Mouse (Mus musculus): ENCODE measurements around the gene Ccl5.

The Ccl5 gene

GRCm38 (mm10) chr11:83530360-83530759 lies at the start of gene Ccl5:
Gene Ccl5, minus strand, starts transcription at chr11:83530518.
- peak; percentile 39 for DNase-seq (ENCODE audit: low read depth, low spot score)

- no peak for DNase-seq (ENCODE audit: low read depth, low spot score)
These were observed 48.7 kb upstream of the Ccl5 start for GRCm38 (mm10) chr11:83578999-83579398.

DNA sequence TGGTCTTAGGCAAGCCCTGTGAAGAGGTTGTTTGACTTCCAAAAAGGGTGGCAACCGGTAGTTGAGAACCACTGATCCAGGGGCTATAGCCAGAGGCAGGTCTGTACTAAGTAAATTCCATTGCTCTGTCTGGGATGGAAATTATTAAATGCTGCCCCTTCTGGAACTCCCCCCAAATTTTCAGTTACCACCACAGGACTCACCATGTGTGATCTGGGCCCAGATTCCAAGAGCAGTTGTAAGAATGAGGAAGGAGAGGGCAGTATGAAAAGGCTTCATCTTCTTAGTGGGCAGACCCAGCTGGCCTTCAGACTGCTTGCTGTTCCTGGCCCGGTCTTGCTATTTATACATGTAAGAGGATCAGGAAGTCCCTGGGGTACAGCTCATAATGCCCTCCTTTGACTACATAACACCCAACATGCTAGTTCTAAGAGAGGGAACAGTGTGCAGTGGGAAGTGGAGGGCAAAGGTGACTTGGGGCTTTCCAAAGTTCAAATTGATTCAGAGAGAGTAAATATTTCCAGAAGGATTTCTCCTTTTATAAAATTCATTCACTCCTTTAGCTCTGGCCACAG lies 48.0 kb upstream of the Ccl5 start, which contains the start of gene Ccl9:
Gene Ccl9 (minus strand): TSS at position 451 of the 575 bp plus-strand sequence.
- DNase-seq (ENCODE audit: low read depth, low spot score): no peak

DNA sequence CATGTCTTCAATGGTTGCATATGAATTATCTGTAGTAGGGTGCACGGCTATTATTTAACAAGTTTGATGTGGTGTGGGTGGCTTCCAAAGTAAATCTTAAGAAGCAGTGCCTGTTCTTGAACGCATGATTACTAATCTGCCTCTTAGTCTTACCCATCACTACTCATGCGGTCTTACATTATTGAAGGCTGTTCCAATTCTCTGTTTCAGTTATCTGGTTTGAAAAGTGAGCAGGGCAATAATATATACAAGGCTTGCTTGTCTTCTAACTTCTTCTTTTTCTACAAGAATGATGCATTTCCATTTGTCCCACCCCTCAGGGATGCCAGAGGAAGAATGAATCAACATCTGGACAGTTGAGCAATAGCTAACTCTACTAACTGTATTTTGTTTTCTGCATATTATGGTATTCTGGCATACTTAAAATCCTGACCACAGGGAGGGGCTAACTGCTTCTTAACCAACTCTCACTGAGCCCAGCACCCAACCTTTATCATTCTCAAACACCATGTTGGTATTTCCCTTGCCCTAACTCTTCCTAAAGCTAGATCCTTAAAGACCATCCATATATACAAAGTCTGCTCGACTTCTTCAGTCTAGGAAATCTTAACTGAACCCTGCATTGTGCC lies 46.7 kb upstream of the Ccl5 start:
- no peak for DNase-seq (ENCODE audit: low read depth, low spot score)

- no peak for DNase-seq (ENCODE audit: low read depth, low spot score)
These were observed 42.5 kb upstream of the Ccl5 start for GRCm38 (mm10) chr11:83572834-83573233.

DNA sequence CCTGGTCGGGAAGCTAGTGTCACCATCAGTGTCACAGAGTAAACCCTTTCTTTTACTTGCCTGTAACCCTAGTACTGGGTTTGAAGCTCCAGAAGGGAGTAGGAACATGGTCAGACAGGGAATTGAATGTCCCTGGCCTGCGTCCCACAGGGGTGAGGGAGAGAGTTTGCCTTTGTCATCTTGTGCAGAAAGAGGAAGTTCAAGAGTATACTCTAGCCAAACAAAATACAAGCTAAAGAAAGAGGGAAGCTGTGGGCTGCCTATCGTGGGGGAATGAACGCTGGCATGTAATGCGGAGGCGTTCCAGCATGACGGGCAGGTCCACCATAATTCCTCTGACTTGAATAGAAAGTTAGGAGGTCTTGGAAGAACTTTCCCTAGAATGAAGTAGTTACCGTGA lies 41.9 kb upstream of the Ccl5 start:
- no peak for DNase-seq (ENCODE audit: low read depth, low spot score)

- DNase-seq (ENCODE audit: low read depth, low spot score): no peak
These were observed 39.9 kb upstream of the Ccl5 start for GRCm38 (mm10) chr11:83570189-83570588.

GRCm38 (mm10) chr11:83569249-83569648 lies 38.9 kb upstream of the Ccl5 start:
- no peak for DNase-seq (ENCODE audit: low read depth, low spot score)

DNA sequence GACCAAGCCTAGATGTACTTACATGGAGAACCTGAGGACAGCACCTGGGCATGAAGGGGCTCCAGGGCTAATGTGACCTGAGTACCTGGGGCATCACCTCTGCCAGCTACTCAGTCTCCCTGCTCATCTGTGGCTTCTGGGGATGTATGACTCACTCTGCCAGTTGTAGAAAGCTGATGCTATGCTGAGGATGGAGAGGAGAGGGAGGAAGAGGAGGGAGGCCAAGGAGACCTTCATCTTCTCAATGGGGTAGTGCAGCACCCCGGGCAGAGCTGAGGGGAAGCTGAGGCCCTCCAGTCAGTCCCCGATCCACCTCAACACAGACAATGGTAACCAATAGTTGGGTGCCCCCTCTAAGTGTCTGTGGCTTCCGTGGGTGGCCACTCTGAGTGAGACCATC lies 38.5 kb upstream of the Ccl5 start:
- no peak for DNase-seq (ENCODE audit: low read depth, low spot score)

DNA sequence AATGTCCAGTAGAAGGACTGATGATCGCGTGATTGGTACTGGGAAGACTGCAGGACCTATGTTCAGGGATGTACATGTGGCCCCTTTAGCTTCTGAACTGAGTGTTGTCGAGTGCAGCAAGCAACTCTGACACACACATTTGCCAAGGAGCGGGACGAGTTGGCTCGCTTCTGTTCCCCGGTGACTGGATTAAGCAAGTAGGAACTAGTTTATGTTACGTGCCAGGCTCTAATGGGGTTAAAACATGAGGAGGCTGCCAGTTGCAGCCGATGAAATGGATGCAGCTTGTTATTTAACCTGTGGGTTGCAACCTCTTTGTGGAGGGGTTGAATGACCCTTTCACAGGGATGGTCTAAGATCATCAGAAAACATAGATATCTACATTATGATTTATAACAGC lies 37.7 kb upstream of the Ccl5 start:
- no peak for DNase-seq (ENCODE audit: low read depth, low spot score)

DNA sequence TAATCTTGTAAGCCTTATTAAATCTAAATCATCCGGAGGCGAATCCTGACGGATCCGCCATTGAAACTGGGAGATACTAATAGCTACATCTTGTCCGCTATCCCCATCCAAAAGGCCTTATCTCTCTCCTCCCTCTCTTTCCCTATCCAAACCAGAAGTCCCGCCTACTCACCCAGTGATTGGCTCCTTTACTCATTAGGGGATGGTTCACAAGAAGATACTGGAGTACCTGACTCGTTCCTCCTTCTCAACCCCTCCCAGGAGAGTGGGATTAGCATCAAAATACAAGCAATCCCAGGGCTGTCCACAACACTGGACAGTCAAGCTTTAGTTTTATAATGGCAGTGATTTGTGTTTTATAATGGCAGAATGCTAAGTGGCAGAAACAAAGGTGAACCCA lies 37.0 kb upstream of the Ccl5 start:
- no peak for DNase-seq (ENCODE audit: low read depth, low spot score)

- DNase-seq (ENCODE audit: low read depth, low spot score): no peak
These were observed 36.3 kb upstream of the Ccl5 start for GRCm38 (mm10) chr11:83566617-83567016.

GRCm38 (mm10) chr11:83563754-83564153 lies 33.4 kb upstream of the Ccl5 start:
- no peak for DNase-seq (ENCODE audit: low read depth, low spot score)

DNA sequence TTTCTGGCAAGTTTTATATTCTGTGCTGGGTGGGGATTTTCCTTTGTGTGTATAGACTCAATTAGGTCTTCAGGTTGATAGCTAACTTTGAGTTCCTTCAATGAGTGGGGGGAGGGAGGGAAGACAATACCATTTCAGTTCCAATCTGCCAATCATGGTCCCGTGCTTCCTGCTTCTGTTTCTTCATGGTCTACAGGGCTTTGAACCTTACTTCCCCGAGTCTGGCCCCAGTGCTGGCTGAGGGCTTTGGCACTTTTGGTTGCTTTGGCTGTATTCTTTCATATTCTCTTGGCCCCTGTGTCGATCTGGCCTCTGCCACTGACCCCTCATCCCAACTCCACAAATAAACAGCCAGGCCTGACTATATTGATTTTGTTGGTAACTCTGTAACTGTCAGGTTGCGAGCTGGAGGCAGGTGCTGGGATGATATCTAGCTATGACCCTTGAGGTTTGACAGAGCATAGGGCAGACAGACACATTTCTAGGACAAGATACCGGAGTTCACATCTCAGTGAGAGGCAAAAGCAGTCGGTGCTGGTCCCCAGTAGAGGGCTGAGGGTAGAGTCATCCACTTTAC lies 32.1 kb upstream of the Ccl5 start:
- no peak for DNase-seq (ENCODE audit: low read depth, low spot score)

DNA sequence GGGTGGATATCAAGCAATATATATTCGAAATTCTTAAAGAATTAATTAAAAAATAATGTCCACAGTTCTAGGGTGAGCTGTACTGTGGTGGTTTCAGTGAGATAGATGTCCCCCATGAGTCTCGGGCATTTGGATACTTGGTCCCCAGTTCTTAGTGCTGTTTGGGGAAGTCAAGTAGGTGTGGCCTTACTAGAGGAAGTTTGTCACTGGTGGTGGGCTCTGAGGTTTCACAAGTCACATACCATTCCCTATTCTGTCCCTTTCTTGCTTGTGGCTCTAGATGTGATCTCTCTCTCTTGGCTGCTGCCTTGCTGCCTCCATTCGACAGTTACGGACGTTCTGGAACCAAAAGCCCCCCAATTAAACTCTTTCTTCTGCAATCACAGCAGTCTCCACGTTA lies 30.1 kb upstream of the Ccl5 start:
- no peak for DNase-seq (ENCODE audit: low read depth, low spot score)

- no peak for DNase-seq (ENCODE audit: low read depth, low spot score)
These were observed 26.8 kb upstream of the Ccl5 start for GRCm38 (mm10) chr11:83557074-83557473.

DNA sequence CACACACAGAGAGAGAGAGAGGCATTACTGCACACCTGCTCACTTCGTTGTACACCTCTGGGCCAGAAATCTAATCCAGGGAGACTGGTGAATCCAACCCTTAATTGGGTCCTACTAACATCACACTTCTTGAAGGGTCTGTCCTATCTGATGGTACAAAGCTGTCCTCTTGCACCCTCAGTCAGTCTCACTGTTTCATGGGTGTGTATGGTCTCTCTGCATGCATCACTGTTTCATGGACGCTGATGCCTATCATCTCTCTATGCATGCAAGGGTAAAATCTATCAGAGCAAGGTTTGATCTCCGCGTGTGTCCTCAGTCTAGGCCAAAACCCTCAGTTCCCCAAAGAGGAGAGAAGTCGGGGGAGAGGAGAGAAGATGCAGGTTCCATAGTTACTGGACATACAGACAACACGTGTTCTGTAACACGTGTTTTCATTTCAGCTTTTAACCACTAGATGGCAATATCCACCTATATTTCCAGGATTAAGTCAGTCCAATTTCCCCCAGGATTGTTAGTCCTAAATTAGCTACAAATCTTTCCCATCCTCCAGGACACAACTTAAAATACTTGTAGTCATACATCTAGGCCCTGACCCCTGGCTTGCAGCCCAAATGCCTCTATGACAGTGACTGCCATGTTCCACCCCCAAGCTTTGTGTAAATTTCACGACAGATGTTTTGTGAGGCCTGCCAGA lies 25.9 kb upstream of the Ccl5 start:
- DNase-seq (ENCODE audit: low read depth, low spot score): peak; percentile 52

GRCm38 (mm10) chr11:83551668-83552067 lies 21.4 kb upstream of the Ccl5 start:
- no peak for DNase-seq (ENCODE audit: low read depth, low spot score)

DNA sequence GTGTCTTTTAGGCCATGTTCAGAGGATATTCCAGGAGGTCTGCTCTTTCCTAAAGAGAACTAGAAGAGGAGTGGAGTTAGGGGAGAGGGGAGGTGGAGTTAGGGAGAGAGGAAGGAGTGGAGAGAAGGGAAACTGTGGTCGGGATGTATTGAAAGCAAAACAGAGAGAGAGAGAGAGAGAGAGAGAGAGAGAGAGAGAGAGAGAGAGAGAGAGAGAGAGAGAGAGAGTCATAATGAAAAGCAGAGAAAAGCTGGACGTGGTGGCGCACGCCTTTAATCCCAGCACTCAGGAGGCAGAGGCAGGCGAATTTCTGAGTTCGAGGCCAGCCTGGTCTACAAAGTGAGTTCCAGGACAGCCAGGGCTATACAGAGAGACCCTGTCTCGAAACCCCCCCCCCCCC lies 20.7 kb upstream of the Ccl5 start:
- DNase-seq (ENCODE audit: low read depth, low spot score): peak; percentile 24

GRCm38 (mm10) chr11:83550186-83550632 lies 19.9 kb upstream of the Ccl5 start:
- peak; percentile 76 for DNase-seq (ENCODE audit: low read depth, low spot score)

GRCm38 (mm10) chr11:83544214-83544613 lies 13.9 kb upstream of the Ccl5 start:
- no peak for DNase-seq (ENCODE audit: low read depth, low spot score)

- DNase-seq (ENCODE audit: low read depth, low spot score): no peak
These were observed 11.1 kb upstream of the Ccl5 start for GRCm38 (mm10) chr11:83541415-83541814.

GRCm38 (mm10) chr11:83540931-83541330 lies 10.6 kb upstream of the Ccl5 start:
- DNase-seq (ENCODE audit: low read depth, low spot score): peak; percentile 47

Measured in CD4-positive helper T cell, adult 2 months (primary cell).